Mouse (Mus musculus) layer of hippocampus, adult 2 months (tissue): ENCODE data around the gene Pld2. TPM values are rescaled to one million over a fixed set of nuclear protein-coding genes. Genes with fewer than 3 reads are reported as not detected.

Experiments used
- DNase-seq, 2 experiments: peaks; one replicate each; pipeline ENCODE4 v3.0.0; 2022; ENCODE audit warnings: low spot score in 2 of 2
- H3K27ac ChIP-seq: fragments of 200-600 bp; 2 replicates; pipeline ENCODE4 v1.8.1; 2022
- H3K4me3 ChIP-seq: fragments of 200-600 bp; 2 replicates; pipeline ENCODE4 v1.8.1; 2022; ENCODE audit warnings: mild to moderate bottlenecking
- CTCF ChIP-seq: fragments of 200-600 bp; conservative IDR thresholded peaks from 2 replicates; pipeline ENCODE4 v1.8.1; 2022; ENCODE audit warnings: antibody characterized with exemption, mild to moderate bottlenecking, moderate library complexity
- total RNA-seq, 2 experiments: library from RNA; stranded (reverse); gene quantifications; 2 replicates each; pipeline ENCODE4 v1.2.3; 2021

The Pld2 gene
- total RNA-seq, 2 experiments from 2014 or later, result 17.7 to 19.2 TPM

DNA sequence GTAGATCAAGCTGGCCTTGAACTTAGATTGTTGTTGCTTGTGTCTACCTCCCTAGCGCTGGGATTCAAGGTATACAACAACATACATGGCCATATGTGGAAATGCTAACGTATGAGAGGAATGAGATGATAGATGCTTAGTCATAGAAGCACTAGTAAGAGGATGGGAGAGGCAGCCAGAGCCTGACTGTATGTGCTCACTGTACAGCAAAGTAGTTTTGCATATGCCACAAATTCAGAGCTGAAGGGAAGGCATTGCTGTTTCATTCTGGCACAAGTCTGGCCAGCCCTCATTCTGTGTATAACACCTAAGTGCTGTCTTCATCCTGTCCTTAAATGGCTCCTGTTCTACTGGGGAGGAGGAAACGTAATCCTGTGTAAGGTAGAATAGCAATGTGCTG lies 46.4 kb downstream of the Pld2 start:
- no peak for DNase-seq
- no peak overlapping the region for H3K4me3 ChIP-seq
- TF ChIP-seq CTCF, result no peak
- H3K27ac ChIP-seq, result peak overlapping the region; percentile 90

DNA sequence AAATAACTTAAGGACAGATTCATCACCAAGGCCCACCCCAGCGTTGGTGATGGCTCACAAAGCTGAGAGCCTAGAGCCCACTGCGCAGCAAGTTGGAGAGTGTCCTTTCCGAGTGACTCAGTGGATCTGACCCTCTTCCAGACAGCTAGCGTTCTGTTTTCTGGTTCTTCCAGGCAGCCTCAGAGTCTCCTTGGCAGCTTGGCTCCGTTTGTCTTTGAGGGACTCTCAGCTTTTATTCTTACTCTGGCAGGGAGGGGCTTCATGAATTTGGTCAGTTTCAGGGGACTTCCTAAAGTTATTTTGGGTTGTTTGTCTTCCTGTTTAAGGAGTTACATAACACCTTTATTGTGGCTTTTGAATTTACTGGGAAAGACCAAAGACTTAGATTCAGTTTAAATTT lies 47.1 kb downstream of the Pld2 start:
- Histone ChIP-seq H3K4me3 (0 out of 2 replicates have a peak overlapping the region, but pooled peaks have one; percentile 9), H3K27ac (peak overlapping the region; percentile 90)
- DNase-seq, result no peak
- no peak for TF ChIP-seq CTCF

DNA sequence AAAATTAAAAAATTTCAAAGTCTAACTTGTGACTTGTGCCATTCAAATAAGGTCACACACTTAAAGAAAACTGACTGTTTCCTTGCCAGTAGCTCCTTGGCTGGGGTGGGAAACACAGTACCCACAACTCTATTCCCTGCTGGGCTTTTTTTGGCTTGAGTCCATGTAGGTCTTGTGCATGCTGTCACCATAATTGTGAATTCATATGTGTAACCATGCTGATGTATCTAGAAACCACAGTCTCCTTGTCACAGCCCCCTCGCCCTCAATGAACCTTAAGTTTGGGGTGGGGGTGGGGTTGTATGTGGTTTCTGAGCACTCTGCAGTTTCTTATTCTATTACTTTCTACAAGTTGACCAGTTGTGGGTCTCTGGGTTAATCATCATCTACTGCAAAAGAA lies 51.9 kb downstream of the Pld2 start:
- H3K27ac ChIP-seq, result peak overlapping the region; percentile 11; the same call in 1 of the 2 replicates
- no peak overlapping the region for H3K4me3 ChIP-seq
- no peak for TF ChIP-seq CTCF
- DNase-seq, result no peak

DNA sequence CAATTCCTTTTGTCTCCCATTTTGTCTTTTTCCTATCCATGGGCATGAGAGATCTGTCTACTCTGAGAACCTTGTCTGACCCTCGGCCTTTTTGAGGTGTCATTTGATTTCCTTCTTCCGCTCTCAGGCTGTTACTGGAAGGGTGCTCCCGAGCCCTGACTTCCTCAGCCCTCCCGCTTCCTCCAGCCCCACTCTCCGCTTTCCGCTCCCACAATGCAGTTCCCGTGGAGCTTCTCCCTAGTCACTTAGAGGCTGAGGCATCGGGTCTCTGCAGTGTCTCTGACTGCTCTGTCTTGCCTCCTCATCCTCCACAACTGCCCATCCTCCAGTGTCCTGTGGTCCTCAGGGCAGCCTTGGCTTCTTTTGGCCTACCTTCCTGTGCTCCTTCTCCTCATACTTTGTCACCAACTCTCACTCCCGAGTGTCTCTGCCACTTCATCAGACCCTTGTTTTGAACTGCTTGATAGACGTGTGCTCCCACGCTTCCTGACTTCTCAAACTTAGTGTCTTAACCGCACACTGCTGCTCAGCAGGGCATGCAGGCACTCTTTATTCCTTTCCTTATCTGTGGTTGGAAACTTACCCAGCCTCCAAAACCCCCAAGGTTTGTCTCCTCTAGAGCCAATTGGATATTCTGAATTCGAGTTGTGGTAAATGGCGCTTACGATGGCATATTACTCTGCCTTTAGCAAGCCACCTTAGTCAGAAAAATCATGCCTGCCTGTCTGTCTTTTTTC lies 54.6 kb downstream of the Pld2 start:
- H3K27ac ChIP-seq, result peak overlapping the region; percentile 84
- TF ChIP-seq CTCF, result no peak
- no peak overlapping the region for H3K4me3 ChIP-seq
- no peak for DNase-seq

DNA sequence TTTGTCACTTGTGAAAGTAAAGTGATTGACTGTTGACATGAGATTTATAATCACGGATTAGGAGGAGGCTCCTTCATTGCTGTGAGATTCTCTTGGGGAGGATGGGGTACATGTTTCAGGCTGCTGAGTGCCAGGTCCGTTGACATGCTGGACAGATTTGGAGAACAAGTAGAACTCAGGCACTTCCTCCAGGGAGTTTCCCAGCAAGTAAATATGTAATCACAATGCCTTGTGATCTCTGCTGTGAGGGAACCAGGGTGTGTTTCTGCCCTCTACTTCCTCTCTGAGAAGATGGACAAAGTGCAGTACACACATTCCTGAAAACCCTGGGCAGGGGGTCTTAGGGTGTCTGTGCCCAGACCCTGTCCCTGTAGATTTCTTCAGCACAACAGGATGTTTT lies 55.8 kb downstream of the Pld2 start:
- H3K27ac ChIP-seq, result peak overlapping the region; percentile 84

DNA sequence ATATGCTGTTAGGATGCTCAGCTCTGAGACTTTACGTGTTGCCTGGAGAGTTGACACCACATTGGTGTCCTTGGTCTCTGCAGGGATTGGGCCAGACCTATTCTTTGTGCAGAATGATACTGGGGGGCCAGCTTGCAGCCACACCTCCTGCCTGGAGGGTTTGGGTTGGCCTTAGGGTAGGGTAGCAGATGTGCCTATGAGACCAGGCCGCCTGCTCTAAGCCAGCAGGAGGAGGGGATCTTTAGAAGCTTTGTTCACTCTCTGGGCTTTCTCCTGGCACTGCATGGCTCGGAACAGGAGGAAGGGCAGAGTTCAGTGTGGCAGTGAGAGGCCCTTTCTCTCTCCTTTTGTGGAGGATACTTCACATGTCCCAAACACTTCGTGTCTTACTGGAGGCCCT lies 56.2 kb downstream of the Pld2 start:
- H3K4me3 ChIP-seq, result no peak overlapping the region
- H3K27ac ChIP-seq, result peak overlapping the region; percentile 84
- no peak for DNase-seq
- no peak for TF ChIP-seq CTCF

More for the DNA sequence above, 55.8 kb downstream of the Pld2 start:
- no peak for DNase-seq
- no peak overlapping the region for H3K4me3 ChIP-seq
- no peak for TF ChIP-seq CTCF

DNA sequence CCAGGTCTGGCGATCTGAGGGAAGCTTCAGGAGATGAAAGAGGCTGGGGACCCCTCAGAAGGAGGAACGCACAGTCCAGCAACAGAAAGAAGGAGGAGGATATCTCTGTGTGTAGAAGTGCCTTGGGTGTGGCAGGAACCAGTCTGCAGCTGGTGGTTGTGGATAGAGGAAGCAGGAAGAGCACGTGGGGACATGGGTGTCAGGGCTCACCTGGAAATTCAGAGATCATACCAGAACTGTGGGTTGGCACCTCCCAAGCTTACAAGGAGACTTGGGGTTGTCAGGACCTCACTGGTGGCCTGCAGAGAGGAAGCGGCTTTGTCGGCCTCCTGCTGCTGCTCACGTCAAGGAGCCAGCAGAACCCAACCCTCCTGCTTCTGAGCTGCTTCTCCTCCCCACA lies 57.4 kb downstream of the Pld2 start:
- no peak for TF ChIP-seq CTCF
- H3K4me3 ChIP-seq, result no peak overlapping the region
- H3K27ac ChIP-seq, result peak overlapping the region; percentile 84
- no peak for DNase-seq

DNA sequence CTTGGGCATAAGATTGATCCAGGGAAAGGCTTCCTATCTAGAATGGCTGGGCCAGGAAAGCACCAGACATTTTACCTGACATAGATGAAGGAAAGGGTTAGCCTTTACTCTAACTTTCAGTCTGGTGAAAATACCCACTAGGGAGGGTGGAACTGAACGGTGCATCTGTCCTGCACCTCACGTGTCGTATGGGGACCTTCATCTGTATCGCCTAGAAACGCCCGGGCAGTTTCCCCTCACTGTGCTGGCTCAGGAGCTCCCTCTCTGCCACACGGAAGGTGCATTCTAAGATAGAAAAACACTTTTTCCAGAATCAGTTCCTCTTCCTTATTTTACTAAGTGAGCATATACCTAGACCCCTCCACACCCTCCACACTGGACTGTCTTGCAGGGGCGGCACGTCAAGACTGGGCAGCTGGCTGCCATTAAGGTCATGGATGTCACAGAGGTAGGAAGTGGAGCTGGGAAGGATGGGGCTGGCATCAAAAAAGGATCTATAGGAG lies 58.6 kb downstream of the Pld2 start:
- H3K4me3 ChIP-seq, result no peak overlapping the region
- DNase-seq, result no peak
- no peak for TF ChIP-seq CTCF
- peak overlapping the region; percentile 84; the same call in 1 of the 2 replicates for H3K27ac ChIP-seq

DNA sequence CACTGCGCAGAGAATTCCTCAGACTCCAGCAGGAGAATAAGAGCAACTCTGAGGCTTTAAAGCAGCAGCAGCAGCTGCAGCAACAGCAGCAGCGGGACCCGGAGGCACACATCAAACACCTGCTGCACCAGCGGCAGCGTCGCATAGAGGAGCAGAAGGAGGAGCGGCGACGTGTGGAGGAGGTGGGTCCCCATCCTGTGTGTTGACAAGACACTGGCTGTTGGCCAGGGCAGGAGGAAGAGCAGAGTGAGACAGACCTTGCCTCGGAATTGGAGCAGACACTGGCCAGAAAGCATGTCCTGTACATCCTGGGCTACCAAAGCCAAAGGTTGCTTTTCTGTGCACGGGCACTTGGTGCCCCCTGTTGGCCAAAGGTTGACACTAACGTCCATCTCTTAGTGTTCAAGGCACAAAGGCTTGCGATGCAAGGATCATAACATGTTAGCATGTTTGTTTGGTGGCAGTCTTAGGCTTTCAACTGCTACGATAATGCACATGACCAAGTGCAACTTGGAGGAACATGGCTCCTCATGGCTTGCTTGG lies 65.2 kb downstream of the Pld2 start:
- Histone ChIP-seq H3K4me3 (no peak overlapping the region), H3K27ac (peak overlapping the region; percentile 21; the same call in 1 of the 2 replicates)
- DNase-seq, result peak; percentile 48 to 72
- TF ChIP-seq CTCF, result peak; percentile 95

DNA sequence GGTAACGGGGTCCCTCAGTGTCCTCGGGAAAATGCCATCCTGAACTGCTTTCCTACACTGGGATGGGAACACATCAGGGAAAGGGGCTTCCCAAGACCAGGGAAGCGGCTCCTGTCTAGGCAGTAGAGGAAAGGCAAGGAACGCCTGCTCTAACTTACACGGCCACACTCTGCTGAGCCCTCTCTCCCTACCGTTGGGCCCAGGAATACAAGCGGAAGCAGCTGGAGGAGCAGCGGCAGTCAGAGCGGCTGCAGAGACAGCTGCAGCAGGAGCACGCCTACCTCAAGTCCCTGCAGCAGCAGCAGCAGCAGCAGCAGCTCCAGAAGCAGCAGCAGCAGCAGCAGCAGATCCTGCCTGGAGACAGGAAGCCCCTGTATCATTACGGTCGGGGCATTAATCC lies 66.9 kb downstream of the Pld2 start:
- H3K4me3 ChIP-seq, result no peak overlapping the region
- no peak for TF ChIP-seq CTCF
- no peak for DNase-seq

DNA sequence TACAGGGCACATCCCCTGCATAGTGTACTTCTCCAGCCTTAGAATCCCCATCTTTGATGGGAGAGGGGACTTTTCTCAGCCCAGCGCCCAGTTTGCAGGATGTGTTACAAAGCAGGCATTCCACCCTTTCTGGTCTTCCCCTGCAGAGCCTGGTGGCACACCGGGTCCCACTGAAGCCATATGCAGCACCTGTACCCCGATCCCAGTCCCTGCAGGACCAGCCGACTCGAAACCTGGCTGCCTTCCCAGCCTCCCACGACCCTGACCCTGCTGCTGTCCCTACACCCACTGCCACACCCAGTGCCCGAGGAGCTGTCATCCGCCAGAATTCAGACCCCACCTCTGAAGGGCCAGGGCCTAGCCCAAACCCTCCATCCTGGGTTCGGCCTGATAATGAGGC lies 67.7 kb downstream of the Pld2 start:
- H3K27ac ChIP-seq, result no peak overlapping the region
- H3K4me3 ChIP-seq, result no peak overlapping the region
- DNase-seq, result no peak
- TF ChIP-seq CTCF, result no peak

More for the DNA sequence above, 66.9 kb downstream of the Pld2 start:
- H3K27ac ChIP-seq, result peak overlapping the region; percentile 18; the same call in 1 of the 2 replicates

Other genes starting within 250 kb of the Pld2 start
- not detected for gene Alox12e, start 217.4 kb upstream of the Pld2 start, total RNA-seq
- gene Alox15, start 188.0 kb upstream of the Pld2 start, total RNA-seq, result under 1 TPM in 1 of 2 experiments, not detected in 1; 0.26 TPM
- gene Pelp1, start 130.0 kb upstream of the Pld2 start, total RNA-seq, result 10 to 100 TPM; 33.2 to 40.1 TPM
- gene Arrb2, start 107.4 kb upstream of the Pld2 start, total RNA-seq, result 10 to 100 TPM; 99.9 TPM
- gene Med11, start 88.1 kb upstream of the Pld2 start, total RNA-seq, result 10 to 100 TPM; 13.5 to 15.6 TPM
- gene Zmynd15, start 80.6 kb upstream of the Pld2 start, total RNA-seq, result under 1 TPM; 0.12 to 0.72 TPM
- gene Cxcl16, start 80.1 kb upstream of the Pld2 start, total RNA-seq, result 1 to 10 TPM in 1 of 2 experiments, under 1 TPM in 1; 0.96 to 1.1 TPM
- not detected for gene Tm4sf5, start 34.8 kb upstream of the Pld2 start, total RNA-seq
- not detected for gene Vmo1, start 25.4 kb upstream of the Pld2 start, total RNA-seq
- not detected for gene Gltpd2, start 20.9 kb upstream of the Pld2 start, total RNA-seq
- 100 to 1,000 TPM; 178 to 188 TPM for gene Psmb6, start 14.7 kb upstream of the Pld2 start, total RNA-seq
- not detected for gene Gm40193, start 7.1 kb upstream of the Pld2 start, total RNA-seq
- gene Mink1, start 22.8 kb downstream of the Pld2 start, total RNA-seq, result 100 to 1,000 TPM; 505 to 510 TPM
- under 1 TPM; 0.47 to 0.72 TPM for gene 4930544D05Rik, start 75.8 kb downstream of the Pld2 start, total RNA-seq
- not detected for gene Chrne, start 79.2 kb downstream of the Pld2 start, total RNA-seq
- gene Gp1ba, start 99.1 kb downstream of the Pld2 start, total RNA-seq, result not detected
- 10 to 100 TPM; 88.8 to 99.4 TPM for gene Rnf167, start 107.2 kb downstream of the Pld2 start, total RNA-seq
- 100 to 1,000 TPM; 115 to 123 TPM for gene Slc25a11, start 107.4 kb downstream of the Pld2 start, total RNA-seq
- 100 to 1,000 TPM; 333 to 349 TPM for gene Pfn1, start 114.6 kb downstream of the Pld2 start, total RNA-seq
- gene Eno3, start 117.1 kb downstream of the Pld2 start, total RNA-seq, result 1 to 10 TPM; 6.6 to 7.9 TPM
- 10 to 100 TPM; 50.8 to 54.7 TPM for gene Spag7, start 129.4 kb downstream of the Pld2 start, total RNA-seq
- gene Camta2, start 148.0 kb downstream of the Pld2 start, total RNA-seq, result 100 to 1,000 TPM; 387 to 403 TPM
- 1 to 10 TPM; 2.9 to 5.0 TPM for gene Inca1, start 160.1 kb downstream of the Pld2 start, total RNA-seq
- gene Kif1c, start 160.5 kb downstream of the Pld2 start, total RNA-seq, result 10 to 100 TPM; 76.5 to 89.8 TPM
- 10 to 100 TPM; 23.8 TPM for gene Zfp3, start 224.1 kb downstream of the Pld2 start, total RNA-seq